Mouse (Mus musculus) forebrain, postnatal 0 days (tissue): ENCODE data around the gene Fas. TPM values are rescaled to one million over a fixed set of nuclear protein-coding genes. Genes with fewer than 3 reads are reported as not detected.

Source experiments
- ATAC-seq: fragments of 200-750 bp; cut with Nextera tagmentation; 2 replicates; pipeline ENCODE4 v1.8.0; 2017; ENCODE audit warnings: mild to moderate bottlenecking, moderate library complexity
- DNase-seq: peaks from one replicate; pipeline ENCODE4 v3.0.0-alpha.2; 2015
- H3K27ac ChIP-seq: fragments of 300-500 bp; sonication (generic); 2 replicates; pipeline ENCODE4 v1.5.1; 2014; ENCODE audit warnings: low read depth, mild to moderate bottlenecking, antibody characterized with exemption, low read length, moderate library complexity, mixed read lengths
- H3K27me3 ChIP-seq: fragments of 300-500 bp; sonication (generic); 2 replicates; pipeline ENCODE4 v1.6.1; 2014; ENCODE audit warnings: mild to moderate bottlenecking, low read length, mixed read lengths; ENCODE audit not compliant: insufficient read depth
- H3K36me3 ChIP-seq: fragments of 300-500 bp; sonication (generic); 2 replicates; pipeline ENCODE4 v1.6.1; 2014; ENCODE audit warnings: mild to moderate bottlenecking, moderate library complexity; ENCODE audit not compliant: insufficient read depth
- H3K4me1 ChIP-seq: fragments of 300-500 bp; sonication (generic); 2 replicates; pipeline ENCODE4 v1.6.1; 2014; ENCODE audit warnings: antibody characterized with exemption; ENCODE audit not compliant: insufficient read depth
- H3K4me2 ChIP-seq: fragments of 300-500 bp; sonication (generic); 2 replicates; pipeline ENCODE4 v1.6.1; 2014; ENCODE audit warnings: low read depth, mild to moderate bottlenecking, moderate library complexity
- H3K4me3 ChIP-seq: fragments of 300-500 bp; sonication (generic); 2 replicates; pipeline ENCODE4 v1.5.1; 2014; ENCODE audit warnings: low read depth, low read length, mixed read lengths
- H3K9ac ChIP-seq: fragments of 300-500 bp; sonication (generic); 2 replicates; pipeline ENCODE4 v1.6.1; 2014; ENCODE audit warnings: mild to moderate bottlenecking
- H3K9me3 ChIP-seq: fragments of 300-500 bp; sonication (generic); 2 replicates; pipeline ENCODE4 v1.6.1; 2016; ENCODE audit warnings: low read length
- CTCF ChIP-seq: sonication (generic); IDR thresholded peaks from 2 replicates; pipeline ENCODE4 v1.5.1; 2016; ENCODE audit warnings: antibody characterized with exemption, control low read depth, low read depth
- WGBS: fragments of 180-500 bp; shearing (Covaris S2); extraction: QIAGEN DNeasy Blood & Tissue Kit; methylation state at CpG from one replicate; pipeline ENCODE4 v1.1.7; 2014; 5-methylcytosine and 5-hydroxymethylcytosine counted together
- polyA plus RNA-seq: library from polyadenylated mRNA; unstranded; fragments of >200 nt; fragmentation: Nextera tagmentation; extraction: Ambion mirVana; gene quantifications from 2 replicates; pipeline ENCODE4 v1.2.1, GENCODE M21; 2015
- total RNA-seq: library from RNA; depleted of rRNA; stranded (reverse); fragments of >200 nt; gene quantifications from 2 replicates; pipeline ENCODE4 v1.2.3, GENCODE M21; 2014; rRNA removed

The Fas gene
- total RNA-seq (0.77 and 2.5 TPM in 2 replicates), polyA plus RNA-seq (0.85 and 0.94 TPM in 2 replicates)

DNA sequence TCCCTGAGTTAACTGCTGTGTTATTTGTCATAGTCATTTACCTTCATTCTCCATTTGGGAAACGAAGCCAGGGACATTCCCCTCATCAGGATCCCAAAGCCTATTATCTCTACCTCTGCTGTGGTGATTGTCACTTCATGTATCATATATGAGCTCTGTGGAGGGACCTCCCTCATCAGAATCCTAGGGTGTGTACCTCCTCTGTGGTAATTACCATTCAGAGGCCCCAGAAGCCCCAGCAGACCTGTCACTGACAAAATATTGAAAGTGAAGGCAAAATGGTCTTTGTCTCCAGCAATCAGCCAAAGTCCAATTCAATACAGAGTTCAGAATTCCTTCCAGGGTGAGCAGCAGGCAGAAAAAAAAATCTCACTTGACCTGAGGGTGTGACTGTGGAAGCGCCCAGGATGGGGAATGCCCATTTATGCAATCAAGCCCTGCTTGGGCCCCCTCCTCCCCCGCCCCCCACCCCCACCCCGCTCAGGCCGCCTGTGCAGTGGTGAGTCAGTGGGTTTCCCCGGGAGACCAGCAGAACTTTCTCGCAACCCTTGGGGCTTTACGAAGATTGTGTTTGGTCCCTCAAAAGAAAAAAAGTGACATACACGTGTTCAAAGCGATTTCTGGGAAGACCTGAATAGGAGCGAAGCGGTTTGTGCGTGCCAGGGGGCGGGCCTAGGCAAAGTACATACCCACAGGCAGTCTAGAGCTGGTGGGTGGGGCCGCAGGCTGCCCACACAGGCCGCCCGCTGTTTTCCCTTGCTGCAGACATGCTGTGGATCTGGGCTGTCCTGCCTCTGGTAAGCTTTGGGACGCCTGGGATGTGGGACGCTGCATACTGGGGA is at the start of gene Fas:
TSS of gene Fas (plus strand) at position 719 of the 842 bp plus-strand sequence.
- ATAC-seq (peak; percentile 92), DNase-seq (peak; percentile 54)
- no peak within 1 kb of the TSS for H3K27ac ChIP-seq
- H3K4me2 ChIP-seq, result peak within 1 kb of the TSS; percentile 83
- H3K27me3 ChIP-seq, result no peaks in the 10 kb centered on the region
- H3K36me3 ChIP-seq, result no peaks in the 10 kb centered on the region
- peak within 1 kb of the TSS; percentile 35; the same call in 1 of the 2 replicates for H3K9ac ChIP-seq
- H3K4me3 ChIP-seq, result peak within 1 kb of the TSS; percentile 33
- TF ChIP-seq CTCF, result no peak
- no peaks in the 10 kb centered on the region for H3K9me3 ChIP-seq
- 6% methylated on average over 19 of the region's 19 CpGs for WGBS
- H3K4me1 ChIP-seq, result no peaks in the 10 kb centered on the region

DNA sequence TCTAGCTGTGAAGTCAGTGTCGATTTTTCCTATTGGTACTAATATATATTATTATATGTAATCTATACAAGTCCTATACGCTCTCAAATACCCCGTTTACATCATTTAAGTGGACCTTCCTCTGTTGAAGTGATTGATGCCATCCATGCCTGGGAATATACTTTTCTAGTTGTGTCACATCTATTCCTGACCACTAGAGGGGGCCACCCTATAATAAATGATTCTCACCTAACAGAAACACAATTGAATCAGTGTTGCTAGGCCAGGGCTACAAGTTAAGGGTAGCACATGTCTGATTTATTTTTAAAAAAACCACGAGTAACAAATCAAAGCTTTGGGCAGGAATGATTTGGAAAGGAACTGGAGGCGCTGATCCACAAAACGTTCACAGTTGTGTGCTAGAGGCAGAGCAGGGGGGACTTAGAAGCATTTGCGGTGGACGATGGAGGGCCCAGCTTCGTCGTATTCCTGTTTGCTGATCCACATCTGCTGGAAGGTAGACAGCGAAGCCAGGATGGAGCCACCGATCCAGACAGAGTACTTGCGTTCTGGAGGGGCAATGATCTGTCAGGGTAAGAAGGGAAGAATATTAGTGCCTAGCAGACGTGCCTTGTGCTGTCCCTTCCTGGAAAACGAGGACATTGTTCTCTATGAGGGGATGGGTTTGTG is 49.1 kb upstream of the Fas start:
- Histone ChIP-seq H3K4me1 (no peaks in the 10 kb centered on the region), H3K4me3 (no peak overlapping the region), H3K27me3 (no peaks in the 10 kb centered on the region), H3K36me3 (peaks cover 8% of the 10 kb centered on the region), H3K9me3 (no peaks in the 10 kb centered on the region), H3K9ac (no peak overlapping the region), H3K4me2 (no peak overlapping the region), H3K27ac (no peak overlapping the region)
- DNase-seq (peak; percentile 58), ATAC-seq (no peak)
- WGBS, result 65% methylated on average over 15 of the region's 15 CpGs
- TF ChIP-seq CTCF, result peak; percentile 72

- no peak for ATAC-seq
- H3K27me3 ChIP-seq, result no peaks in the 10 kb centered on the region
- no peak overlapping the region for H3K4me3 ChIP-seq
- no peak overlapping the region for H3K27ac ChIP-seq
- no peaks in the 10 kb centered on the region for H3K9me3 ChIP-seq
- no peaks in the 10 kb centered on the region for H3K4me1 ChIP-seq
- no peak for DNase-seq
- peaks cover 8% of the 10 kb centered on the region for H3K36me3 ChIP-seq
- H3K4me2 ChIP-seq, result no peak overlapping the region
- TF ChIP-seq CTCF, result no peak
- H3K9ac ChIP-seq, result no peak overlapping the region
Observed at GRCm38 (mm10) chr19:34242925-34243324, 47.5 kb upstream of the Fas start.

DNA sequence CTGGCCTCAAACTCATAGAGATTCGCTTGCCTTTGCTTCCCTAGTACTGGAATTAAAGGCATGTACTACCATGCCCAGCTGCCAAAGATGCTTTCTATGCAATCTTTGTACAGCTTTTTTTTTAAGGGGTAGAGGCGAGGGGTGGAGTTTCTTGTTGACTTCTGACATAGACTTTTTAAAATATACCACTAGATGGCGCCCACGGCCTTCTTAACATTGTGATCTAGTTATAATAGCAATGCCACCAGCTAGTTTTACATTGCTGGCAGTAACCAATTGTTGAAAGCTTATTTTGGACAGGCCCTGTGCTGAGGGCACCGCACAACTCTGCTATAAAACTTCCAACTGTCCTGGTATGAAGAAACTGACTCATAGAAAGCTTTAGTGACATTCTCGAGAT is 46.4 kb upstream of the Fas start:
- peak; percentile 72 for TF ChIP-seq CTCF
- Histone ChIP-seq H3K4me2 (no peak overlapping the region), H3K36me3 (peaks cover under 1% of the 10 kb centered on the region; the same call in 1 of the 2 replicates), H3K4me3 (no peak overlapping the region), H3K27me3 (no peaks in the 10 kb centered on the region), H3K4me1 (no peaks in the 10 kb centered on the region), H3K27ac (no peak overlapping the region), H3K9me3 (no peaks in the 10 kb centered on the region), H3K9ac (no peak overlapping the region)
- 17% methylated on average over 6 of the region's 6 CpGs for WGBS
- DNase-seq (peak; percentile 89), ATAC-seq (peak; percentile 77)

DNA sequence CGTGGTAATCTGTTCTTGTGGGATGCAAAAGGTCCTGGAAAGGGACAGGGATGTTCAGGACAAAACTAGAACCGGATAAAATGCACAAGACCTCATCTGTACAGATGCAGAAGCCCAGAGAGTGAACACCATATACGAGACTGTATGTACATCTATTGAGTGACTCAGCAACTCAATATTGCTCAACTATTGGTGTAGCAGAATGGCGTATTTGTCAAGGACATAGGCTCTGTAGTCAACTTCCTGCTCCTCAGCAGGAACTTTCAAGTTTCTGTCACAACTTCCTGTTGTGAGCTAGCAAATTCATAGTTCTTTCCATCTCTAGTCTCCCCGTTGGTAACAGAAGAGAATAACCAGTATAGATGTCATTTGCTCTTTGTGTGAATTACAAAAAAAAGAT is 41.9 kb upstream of the Fas start:
- DNase-seq (no peak), ATAC-seq (no peak)
- H3K36me3 ChIP-seq, result no peaks in the 10 kb centered on the region
- H3K9me3 ChIP-seq, result no peaks in the 10 kb centered on the region
- no peak for TF ChIP-seq CTCF
- H3K4me2 ChIP-seq, result no peak overlapping the region
- no peak overlapping the region for H3K27ac ChIP-seq
- H3K4me3 ChIP-seq, result no peak overlapping the region
- H3K27me3 ChIP-seq, result no peaks in the 10 kb centered on the region
- H3K4me1 ChIP-seq, result no peaks in the 10 kb centered on the region
- no peak overlapping the region for H3K9ac ChIP-seq
- 83% methylated on average over 5 of the region's 5 CpGs for WGBS

DNA sequence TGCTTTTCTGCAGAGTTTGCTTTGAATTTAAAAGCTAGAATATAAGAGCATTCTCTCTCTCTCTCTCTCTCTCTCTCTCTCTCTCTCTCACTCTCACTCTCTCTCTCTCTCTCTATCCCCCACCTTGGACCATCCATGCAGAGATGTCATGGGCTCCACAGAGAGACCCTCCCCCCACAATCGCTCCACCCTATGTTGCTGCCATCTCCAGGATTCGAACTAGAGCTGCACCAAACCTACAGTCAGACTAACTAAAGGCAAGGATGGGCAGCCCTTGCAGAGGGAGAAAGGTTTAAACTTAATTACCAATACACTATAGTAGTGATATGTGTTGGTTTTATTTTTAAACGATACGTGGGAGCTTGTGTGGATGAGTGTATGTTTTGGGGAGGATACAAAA is 39.8 kb upstream of the Fas start:
- H3K4me3 ChIP-seq, result no peak overlapping the region
- H3K4me2 ChIP-seq, result no peak overlapping the region
- no peak overlapping the region for H3K27ac ChIP-seq
- H3K9ac ChIP-seq, result no peak overlapping the region
- no peaks in the 10 kb centered on the region for H3K9me3 ChIP-seq
- DNase-seq, result no peak
- no peak for TF ChIP-seq CTCF
- H3K36me3 ChIP-seq, result no peaks in the 10 kb centered on the region
- WGBS, result 86% methylated on average over 4 of the region's 4 CpGs
- no peak for ATAC-seq
- H3K27me3 ChIP-seq, result no peaks in the 10 kb centered on the region
- H3K4me1 ChIP-seq, result no peaks in the 10 kb centered on the region

- WGBS, result 90% methylated on average over 2 of the region's 2 CpGs
- no peak for ATAC-seq
Observed at GRCm38 (mm10) chr19:34251900-34252299, 38.6 kb upstream of the Fas start.

More at GRCm38 (mm10) chr19:34251900-34252299, 38.6 kb upstream of the Fas start:
- no peak overlapping the region for H3K4me3 ChIP-seq
- TF ChIP-seq CTCF, result no peak
- no peaks in the 10 kb centered on the region for H3K36me3 ChIP-seq
- H3K27ac ChIP-seq, result no peak overlapping the region
- H3K27me3 ChIP-seq, result no peaks in the 10 kb centered on the region
- H3K4me2 ChIP-seq, result no peak overlapping the region
- H3K4me1 ChIP-seq, result no peaks in the 10 kb centered on the region
- H3K9me3 ChIP-seq, result no peaks in the 10 kb centered on the region
- DNase-seq, result no peak
- H3K9ac ChIP-seq, result no peak overlapping the region
